In the genomic region with DNA sequence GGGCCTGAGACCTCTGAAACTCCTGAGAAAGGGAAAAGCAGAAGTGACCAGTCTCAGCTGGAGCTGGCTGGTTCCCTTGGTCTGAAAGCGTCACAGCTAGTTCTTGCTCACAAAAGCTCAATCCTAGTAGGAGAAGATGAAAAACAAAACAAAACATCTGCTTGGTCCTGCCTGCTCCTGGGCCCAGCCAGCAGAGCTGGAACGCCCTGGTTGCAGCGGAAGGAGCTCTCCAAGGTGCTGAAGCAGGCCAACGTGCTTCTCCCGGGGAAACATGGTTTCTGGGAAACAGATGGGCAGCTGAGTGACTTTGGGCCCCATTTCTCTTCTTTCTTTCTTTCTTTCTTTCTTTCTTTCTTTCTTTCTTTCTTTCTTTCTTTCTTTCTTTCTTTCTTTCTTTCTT, we compare ENCODE assay signal across 9 mouse cellular contexts. TPM values are rescaled to one million over a fixed set of nuclear protein-coding genes. Genes with fewer than 3 reads are reported as not detected.
DNase-seq lines count a peak whose midpoint lies in the region; ATAC-seq lines count a peak whose summit lies in the region.
"Had no signal": no experiment of that assay in that cellular context is flagged by ENCODE, and none has a peak within 500 bp of the region (broad histone marks: within the 10 kb centered on the region; RNA-seq: fewer than 3 reads in every experiment).

No protein-coding gene starts in this region.

- peak; percentile 78 for DNase-seq in neural tube, embryonic 10.5 days (ENCODE audit: extremely low spot score, low spot score)
- DNase-seq in adrenal gland, postnatal 14 days = peak; percentile 87
- peak; percentile 82 for DNase-seq in heart, postnatal 4 days
- peak; percentile 73 for DNase-seq in urinary bladder, postnatal 25 days (ENCODE audit: low spot score)
- no peak for DNase-seq in cerebellum, postnatal 25 days
- DNase-seq in MN1 (ENCODE audit: low spot score) = no peak

- no peak overlapping the region for H3K4me3 ChIP-seq in neural tube, embryonic 15.5 days (replicated peaks)

- H3K9me3 ChIP-seq in neural tube, embryonic 15.5 days (replicated peaks) = no peaks in the 10 kb centered on the region

- H3K9ac ChIP-seq in neural tube, embryonic 15.5 days (replicated peaks) = no peak overlapping the region

- 6% methylated on average over 5 of the region's 5 CpGs for WGBS in neural tube, embryonic 15.5 days

- ATAC-seq in neural tube, embryonic 15.5 days (ENCODE audit: low FRiP score) = no peak
- 0 out of 2 replicates have a peak, but pooled peaks have one; percentile 31 for ATAC-seq in megakaryocyte progenitor cell, adult 5-6 weeks (replicated peaks; ENCODE audit: poor library complexity)

- H3K36me3 ChIP-seq in neural tube, embryonic 15.5 days = no peaks in the 10 kb centered on the region

- H3K27me3 ChIP-seq in neural tube, embryonic 15.5 days (replicated peaks) = no peaks in the 10 kb centered on the region

- H3K27ac ChIP-seq in neural tube, embryonic 15.5 days (replicated peaks) = no peak overlapping the region

- H3K4me1 ChIP-seq in neural tube, embryonic 15.5 days = peaks cover 24% of the 10 kb centered on the region

- H3K4me2 ChIP-seq in neural tube, embryonic 15.5 days = no peak overlapping the region

RNA-seq across cellular contexts. Expression of a gene that starts 53.4 kb away (rescaled TPM):
- 15.4 and 18.9 TPM in 2 replicates for polyA plus RNA-seq in neural tube, embryonic 15.5 days (2015; fragmentation: Nextera tagmentation; extraction: Ambion mirVana)
- total RNA-seq in adrenal gland, postnatal 14 days (2021) = 0.26 and 0.60 TPM in 2 replicates
- not detected for total RNA-seq in heart, postnatal 4 days (2021)
- not detected in 2 replicates for total RNA-seq in megakaryocyte progenitor cell, adult 5-6 weeks (2015)
- total RNA-seq in megakaryocyte progenitor cell, adult 5-6 weeks (2017) = not detected in 2 replicates
- polyA plus RNA-seq: gonadal fat pad, adult 2 months had no signal

Comparison
In these comparisons a context has a peak if more than half of its experiments do, and no peak if none do; other contexts are left out.
1. DNase-seq: peak in neural tube, embryonic 10.5 days (single experiment), adrenal gland, postnatal 14 days (single experiment), heart, postnatal 4 days (single experiment) and urinary bladder, postnatal 25 days (single experiment); none in cerebellum, postnatal 25 days (0 of 2) and MN1 (single experiment).